Mouse (Mus musculus): ENCODE measurements around the gene Nsa2.

DNA sequence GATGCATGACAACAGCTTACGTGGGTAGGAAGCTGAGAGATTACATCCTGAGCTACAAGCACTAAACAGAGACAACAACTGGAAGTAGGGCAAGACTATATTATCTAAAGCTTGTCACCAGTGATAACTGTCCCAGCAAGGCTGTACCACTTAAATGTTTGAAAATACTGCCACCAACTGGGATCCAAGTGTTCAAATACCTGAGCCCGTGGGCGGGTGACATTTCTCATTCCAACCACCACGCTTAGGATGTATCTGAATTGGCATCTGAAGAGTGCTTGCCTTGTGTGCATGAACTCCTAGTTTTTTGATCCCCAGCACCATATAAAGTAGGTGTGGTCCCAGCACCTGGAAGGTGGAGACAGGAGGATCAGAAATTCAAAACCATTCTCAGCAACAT is 42.0 kb downstream of the Nsa2 start:
- TF ChIP-seq POLR2A (IDR thresholded peaks at IDR 0.05; ENCODE audit: borderline replicate concordance, control insufficient read depth, low read depth, low read length) (no peak), CTCF (IDR thresholded peaks at IDR 0.05; ENCODE audit: control insufficient read depth, insufficient read depth, low read length) (no peak)
